Mouse (Mus musculus) stomach, postnatal 0 days (tissue): ENCODE measurements around the gene Tmem222.
A peak's percentile ranks its signal among the peaks of the same experiment; 100 is the strongest.

ENCODE experiments used
- CTCF ChIP-seq: IDR thresholded peaks from 2 replicates; pipeline ENCODE4 v1.5.1; 2016; ENCODE audit warnings: antibody characterized with exemption, low read depth, mild to moderate bottlenecking, moderate library complexity
- EP300 ChIP-seq: optimal IDR thresholded peaks from 2 replicates; pipeline ENCODE3; 2016; ENCODE audit warnings: antibody characterized with exemption

DNA sequence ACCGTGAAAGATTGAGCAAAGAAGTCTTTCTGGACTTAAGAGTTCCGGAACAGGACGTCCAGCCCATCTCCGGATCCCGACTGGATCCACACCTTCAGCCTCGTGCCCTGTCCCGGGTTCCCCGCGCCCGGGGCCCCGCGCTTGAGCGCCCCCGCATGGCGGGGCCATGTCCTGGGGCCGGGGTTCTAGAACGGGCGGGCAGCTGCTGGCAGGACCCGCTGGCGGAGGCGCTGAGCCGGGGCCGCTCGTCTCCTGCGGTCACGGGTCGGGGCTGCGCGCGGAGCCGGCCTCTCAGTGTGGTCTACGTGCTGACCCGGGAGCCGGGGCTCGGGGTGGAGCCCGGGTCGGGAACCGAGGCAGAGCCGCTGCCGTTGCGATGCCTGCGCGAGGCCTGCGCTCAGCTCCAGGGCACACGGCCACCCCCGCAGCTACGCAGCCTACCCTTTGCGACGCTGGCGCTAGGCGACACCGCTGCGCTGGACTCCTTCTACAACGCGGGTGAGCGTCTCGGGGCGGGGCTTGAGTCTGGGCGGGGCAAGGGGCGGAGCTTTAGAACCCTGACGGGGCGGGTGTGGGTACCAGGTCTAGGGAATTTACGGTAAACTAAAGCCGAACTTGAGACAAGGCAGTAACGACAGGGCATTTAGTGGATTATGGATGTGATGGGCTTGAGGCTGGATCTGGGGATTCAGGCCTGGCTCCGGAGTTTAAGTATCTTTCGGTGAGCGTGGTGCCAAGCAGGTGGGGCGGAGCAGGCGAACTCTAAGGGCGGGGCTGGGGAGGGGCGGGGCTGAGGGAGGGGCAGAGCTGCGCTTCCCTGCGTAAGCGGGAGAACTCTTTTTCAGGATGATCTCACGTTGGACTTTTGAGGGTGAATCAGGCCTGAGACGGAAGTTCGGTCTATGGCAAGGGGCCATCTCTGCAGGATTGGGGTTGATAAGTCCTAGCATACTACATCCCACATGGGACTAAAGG is 36.4 kb downstream of the Tmem222 start:
- no peak for TF ChIP-seq EP300
- TF ChIP-seq CTCF, result peak; percentile 46
